Mouse (Mus musculus) lung, postnatal 36 days (tissue): ENCODE measurements around the gene Ankrd49.

ENCODE experiments used
- DNase-seq: peaks from one replicate; pipeline ENCODE4 v3.0.0; 2022; ENCODE audit warnings: mixed read lengths

Gene Ankrd49

DNA sequence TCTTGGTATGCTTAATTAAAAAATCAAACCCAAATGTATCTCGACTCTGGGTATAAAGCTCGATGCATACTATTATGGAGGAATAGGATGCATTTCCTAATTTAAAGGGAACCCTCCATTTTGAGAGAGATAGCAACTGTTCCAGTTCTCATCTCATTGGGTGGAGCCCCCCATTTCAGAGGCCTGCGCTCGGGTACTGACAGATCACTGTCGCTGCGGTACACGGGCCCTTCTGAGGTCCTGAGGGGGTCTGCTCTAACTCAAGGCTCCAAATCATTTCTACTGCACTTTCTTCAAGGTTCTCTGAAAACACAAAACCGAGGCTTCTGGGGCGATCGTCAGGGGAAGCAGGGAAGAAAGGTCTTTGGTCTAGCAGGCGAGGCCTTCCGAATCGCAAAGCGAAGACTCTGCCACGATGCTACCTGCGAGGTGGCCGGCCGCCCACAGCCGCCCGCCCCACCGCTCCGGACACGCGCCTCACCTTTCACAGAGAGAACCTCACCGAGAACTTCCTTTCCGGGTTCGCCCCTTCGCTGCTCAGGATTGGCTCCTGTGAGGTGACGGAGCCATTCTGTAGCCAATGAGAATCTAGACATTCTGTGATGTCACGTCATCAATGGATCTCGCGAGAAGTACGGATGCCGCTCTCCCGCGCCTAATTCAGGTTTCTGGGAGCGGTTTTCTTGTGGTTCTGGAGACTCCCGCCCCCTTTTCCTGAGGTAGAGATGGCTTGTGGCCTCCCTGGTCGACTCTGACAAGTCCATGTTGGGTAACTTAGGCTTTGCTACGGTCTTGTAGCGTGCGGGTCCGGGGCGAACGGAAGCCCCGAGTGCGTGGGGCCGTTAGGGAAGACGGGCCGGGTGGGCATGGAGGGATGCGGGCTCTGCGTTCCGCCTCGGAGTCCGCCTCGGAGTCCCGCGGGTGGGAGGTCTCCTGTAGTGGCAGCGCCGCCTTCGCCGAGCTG lies at the start of gene Ankrd49, which contains the start of gene Mre11a:
Gene Ankrd49, minus strand, starts transcription at position 818 of the 964 bp plus-strand sequence.
Gene Mre11a, plus strand, starts transcription at position 616 of the 964 bp plus-strand sequence.
- peak; percentile 98 for DNase-seq

DNA sequence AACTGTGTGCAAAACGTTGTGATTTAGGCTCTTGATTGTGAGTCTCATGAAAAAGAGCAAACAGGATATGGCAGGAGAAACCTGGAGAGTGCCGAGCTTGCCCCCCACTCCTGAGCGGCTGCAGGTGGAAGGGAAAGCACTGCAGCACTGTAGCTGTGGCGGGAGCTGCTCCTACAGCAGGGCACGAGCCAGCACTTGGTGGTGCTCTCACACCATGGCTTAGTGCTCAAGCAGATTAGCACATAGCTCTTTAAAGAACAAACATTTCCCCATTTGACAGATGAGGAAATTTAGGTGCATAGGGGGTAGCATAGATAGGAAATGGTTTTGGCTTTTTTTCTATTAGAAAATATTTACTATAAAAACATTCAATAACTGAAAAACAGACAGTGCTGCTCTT lies 47.4 kb upstream of the Ankrd49 start:
- no peak for DNase-seq

DNA sequence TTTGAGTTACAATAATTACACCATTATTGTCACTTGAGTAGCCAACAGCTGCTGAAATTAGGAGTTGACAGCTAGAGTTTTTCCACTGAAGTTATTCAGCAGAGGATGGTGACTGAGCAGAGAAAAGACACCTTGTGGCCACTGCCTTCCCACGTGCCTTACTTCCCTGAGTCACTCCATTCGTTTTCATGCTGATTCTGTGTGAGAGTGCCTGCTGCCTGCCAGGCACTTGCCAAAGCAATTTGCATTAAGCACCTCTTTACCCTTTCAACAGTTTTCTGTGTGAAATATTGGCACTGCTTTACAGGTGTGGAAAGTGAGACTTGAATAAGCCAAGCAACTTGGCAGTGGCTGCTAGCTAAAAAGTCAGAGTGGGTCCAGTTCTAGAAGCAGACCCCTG lies 43.2 kb upstream of the Ankrd49 start:
- DNase-seq, result peak; percentile 66

DNA sequence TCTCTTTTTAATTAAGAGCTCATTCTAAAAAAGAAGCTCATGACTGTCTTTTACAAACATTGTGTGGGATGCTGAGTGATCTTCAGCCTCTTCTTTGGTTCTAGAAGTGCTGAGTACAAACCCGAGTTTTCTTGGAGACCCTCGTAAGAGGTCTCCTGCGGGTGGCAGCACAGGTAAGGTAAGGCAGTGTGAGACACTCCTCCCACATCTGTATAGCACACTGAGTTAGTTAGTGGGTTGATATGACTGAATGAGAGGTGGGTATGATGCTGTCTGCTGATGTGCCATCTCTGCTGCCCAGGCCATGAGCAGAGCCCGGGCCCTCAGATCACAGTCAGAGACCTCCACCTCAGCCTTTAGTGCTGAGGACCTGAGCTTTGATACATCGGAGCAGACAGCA lies 40.2 kb upstream of the Ankrd49 start:
- DNase-seq, result no peak

DNA sequence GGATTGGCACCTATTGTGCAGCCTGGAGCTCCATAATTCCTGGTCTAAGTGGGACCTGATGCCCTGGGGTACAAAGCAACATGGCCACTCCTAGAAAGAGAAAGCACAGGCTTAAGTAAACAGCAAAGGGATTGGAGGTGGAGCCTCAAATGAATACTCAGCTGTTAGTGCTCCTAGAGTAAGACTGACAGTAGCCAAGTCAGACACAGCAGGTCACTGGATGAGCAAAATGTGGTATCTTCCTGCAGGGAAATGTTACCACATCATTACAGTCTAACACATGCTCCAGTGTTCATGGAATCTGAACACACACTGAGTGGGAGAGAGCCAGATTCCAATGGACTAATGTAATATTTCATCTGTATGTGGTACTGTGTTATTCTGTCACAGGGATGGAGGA lies 36.7 kb upstream of the Ankrd49 start:
- no peak for DNase-seq

DNA sequence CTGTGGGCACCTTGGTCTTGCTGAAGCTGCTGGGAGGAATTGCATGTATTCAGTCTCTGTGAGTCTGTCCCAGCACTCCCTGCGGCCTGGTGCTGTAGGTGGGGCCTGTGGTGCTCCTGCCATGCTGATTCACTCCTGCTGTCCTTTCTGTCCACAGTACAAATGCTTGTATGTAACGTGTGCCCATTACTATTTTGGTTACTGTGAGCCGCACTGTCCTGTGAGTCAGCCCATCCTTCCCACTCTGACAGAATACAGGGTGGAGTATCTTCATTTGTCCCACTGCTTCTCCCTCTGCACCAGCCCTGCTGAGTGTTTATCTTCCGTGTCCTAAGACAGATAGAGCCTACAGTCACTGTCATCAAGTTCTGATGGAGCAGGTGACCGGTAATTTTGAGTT lies 25.5 kb upstream of the Ankrd49 start:
- DNase-seq, result no peak

DNA sequence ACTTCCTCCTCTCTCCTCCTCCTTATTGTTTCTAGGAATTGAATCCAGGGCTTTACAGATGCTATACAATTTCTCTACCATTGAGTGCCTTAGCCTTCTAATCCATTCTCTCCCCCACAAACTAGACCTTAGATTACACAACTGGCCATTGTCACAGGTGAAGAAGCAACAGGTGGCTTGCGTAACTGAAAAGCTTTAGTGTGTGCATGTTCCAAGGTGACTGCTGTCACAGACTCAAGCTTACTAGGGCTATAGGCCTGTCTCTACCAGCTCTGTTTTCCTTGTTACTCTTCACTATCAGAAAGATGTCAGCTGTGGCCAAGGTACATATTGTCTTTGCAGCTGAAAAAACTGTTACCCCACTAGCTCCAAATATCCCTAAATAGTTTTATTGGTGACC lies 22.1 kb upstream of the Ankrd49 start:
- no peak for DNase-seq

DNA sequence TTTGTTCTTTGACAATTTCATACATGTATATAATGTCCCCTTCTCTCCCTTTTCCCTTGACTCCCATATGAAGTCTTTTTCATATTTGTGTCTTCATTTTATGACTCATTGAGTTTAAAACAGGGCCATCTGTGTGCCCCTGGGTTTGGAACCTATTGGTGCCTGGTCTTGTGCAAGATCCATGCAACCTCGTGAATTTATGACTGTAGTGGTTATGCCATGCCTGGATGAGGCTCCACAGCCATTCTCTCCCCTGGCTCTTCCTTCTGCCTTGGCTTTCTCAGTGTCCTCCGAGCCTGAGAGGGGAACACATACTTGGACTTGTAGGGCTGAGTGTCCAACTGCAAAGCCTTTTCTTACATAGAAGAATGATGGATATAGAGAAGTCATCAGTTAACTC lies 21.1 kb upstream of the Ankrd49 start:
- no peak for DNase-seq

DNA sequence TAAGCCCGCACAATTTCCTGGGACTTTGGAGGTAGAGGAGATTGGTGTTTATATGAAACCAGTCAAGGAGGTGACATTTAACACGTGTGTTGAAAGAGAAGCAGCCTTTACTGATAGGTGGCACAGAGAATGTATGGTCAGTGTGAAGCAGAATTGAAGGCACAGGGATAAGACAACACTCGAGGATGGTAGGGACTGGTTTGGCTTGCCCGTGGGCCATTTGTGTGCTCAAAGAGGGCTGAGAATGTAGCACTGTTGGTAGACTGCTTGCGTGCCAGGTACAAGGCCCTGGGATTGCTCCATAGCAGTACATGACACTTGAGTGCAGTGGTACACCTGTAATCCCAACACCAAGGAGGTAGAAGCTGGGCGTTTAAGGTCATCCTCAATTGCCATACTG lies 2.7 kb upstream of the Ankrd49 start:
- no peak for DNase-seq

DNA sequence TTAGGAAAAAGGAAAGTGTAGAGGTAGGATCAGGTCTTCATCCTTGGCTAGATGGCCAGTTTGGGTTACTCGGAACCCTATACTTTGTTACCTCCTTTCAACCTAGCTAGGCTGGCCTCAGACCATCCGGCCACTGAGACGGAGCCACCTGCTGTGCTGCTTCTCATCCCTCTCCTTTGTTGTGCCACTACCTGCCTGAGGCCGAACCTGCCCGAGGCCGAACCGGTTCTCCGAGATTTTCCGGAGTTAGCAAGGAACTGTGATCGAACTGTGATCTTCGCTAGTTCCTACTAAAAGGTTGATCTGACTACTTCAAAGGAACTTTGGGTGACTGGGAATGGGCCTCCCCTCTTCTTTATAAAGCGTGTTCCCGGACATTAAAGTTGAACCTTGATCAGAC lies 6.3 kb downstream of the Ankrd49 start:
- DNase-seq, result no peak

DNA sequence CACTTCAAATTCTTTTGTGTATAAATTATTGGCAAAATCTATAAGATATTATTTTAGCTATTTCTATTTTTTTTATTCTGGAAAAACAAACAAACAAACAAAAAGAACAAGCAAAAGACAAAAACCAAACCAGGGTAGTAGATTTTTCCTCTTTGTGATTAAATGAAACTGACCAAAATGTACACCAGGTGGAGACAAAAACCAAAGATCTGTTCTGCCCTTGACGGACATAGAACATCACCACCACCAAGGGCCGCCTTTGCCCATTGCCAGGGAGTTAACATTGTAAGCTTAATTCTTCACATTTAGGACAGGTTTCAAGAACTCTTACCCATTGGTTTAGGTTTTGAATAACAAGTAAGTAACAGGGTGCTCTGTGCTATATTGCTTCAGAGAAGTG lies 10.8 kb downstream of the Ankrd49 start:
- no peak for DNase-seq

DNA sequence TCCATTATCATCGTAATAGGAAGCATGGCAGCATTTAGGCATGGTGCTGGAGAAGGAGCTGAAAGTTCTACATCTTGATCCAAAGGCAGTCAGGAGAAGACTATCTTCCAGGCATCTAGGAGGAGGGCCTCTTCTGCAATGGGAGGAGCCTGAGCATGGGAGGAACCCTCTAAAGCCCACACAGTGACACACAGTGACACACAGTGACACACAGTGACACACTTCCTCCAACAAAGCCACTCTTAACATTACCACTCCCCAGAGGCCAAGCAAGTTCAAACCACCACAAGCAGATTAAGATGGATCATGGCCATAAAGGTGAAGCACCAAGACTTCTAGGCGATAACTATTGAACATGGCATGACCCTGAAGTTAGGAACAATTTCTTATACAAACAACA lies 12.6 kb downstream of the Ankrd49 start:
- no peak for DNase-seq

DNA sequence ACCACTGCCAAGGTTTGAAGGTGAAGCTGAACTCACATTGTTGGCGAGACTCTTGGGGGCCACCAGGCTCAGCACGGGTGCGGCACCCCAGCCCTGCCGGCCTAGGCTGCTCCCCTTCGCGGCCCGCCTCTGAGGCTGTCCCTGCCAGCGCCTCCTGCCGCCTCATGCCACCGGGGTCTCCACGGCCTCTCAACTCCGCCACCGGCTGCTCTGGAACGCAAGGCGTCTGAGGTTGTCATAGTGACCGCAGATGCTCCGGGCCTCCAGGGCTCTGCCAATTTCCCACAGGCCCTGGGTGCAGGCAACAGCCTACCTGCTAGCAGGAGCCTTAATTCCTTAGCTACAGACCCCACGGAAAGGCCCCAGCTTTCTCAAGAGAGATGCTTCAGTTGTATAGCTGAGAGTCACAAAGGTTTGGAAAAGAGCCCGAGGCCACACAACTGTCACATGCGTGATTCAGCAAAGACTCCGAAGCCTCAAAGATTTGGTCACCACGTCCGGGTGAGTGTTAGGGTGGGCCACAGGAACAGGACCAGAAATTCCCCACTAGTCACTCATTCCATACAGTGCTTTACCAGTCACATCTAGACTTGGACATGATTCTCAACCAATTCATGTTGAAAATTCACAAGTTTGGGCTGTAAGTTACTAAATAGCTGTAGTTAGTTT lies 13.7 kb downstream of the Ankrd49 start, which contains the start of gene 1700012B09Rik:
Gene 1700012B09Rik, minus strand, starts transcription at position 228 of the 669 bp plus-strand sequence.
- DNase-seq, result no peak

DNA sequence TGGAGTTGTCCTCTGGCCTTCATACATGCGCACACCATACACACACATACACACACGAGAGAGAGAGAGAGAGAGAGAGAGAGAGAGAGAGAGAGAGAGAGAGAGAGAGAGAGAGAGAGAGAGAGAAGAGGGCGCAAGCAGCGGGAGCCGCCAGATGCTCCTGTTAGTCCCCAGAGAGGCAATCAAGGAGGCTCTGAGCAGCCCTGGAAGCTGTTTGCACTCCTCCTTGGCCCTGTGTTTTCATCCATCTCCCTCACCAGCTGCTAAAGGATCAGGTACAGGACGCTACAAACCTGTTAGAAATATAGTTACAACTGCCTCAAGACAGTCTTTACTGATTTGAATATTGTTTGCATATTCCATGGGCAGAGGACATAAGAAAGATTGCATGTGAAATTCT lies 14.8 kb downstream of the Ankrd49 start:
- DNase-seq, result no peak

DNA sequence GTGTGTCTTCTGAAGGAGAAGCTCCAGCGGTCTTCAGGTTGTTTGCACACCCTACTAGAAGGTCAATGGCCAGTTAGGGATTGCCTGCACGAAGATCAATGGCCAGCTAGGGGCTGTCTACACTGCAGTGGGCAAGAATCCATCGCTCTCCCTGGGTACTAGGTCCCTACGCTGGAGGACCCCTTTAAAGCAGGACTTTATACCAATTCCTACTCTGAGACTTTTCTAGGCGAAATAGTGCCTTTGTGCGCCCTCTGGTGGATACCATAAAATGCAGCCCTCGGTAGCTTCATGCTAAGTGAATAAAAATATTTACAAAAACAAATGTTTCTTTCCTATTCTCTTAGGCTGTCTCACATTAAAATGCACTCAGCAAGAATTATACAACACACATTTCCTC lies 19.9 kb downstream of the Ankrd49 start:
- peak; percentile 69 for DNase-seq

DNA sequence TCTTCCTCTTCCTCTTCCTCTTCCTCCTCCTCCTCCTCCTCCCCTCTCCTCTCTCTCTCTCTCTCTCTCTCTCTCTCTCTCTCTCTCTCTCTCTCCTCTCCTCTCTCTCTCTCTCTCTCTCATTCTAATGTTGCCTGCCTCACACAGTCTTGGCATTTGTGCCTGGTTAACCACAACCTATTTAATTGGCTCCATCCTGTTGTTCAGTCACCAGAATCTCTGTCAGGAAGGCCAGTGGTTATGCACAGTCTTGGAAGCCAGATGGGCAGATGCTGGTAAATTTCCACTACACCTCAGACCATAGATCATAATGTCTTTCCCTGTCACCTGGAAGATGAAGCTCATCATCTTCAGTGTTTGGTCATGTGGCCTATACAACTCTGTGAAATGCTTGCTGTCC lies 25.4 kb downstream of the Ankrd49 start:
- no peak for DNase-seq

DNA sequence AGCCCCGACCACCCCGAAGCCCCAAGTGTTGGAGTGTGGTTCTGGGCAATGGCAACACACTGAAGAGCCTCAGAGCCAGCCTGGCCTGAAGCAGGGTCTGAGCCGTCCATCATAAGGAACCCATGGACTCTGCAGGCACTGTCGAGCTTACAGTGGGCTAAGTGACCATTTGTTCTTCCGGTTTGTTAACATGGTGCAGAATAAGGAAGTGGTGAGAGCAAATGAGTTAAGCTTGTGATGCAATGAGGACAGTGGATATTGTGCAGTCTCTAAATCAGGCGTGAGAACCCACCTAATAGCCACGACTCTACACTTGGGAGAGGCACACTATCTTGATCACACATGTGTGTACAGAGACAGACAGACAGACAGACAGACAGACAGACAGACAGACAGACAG lies 26.1 kb downstream of the Ankrd49 start:
- DNase-seq, result peak; percentile 21

DNA sequence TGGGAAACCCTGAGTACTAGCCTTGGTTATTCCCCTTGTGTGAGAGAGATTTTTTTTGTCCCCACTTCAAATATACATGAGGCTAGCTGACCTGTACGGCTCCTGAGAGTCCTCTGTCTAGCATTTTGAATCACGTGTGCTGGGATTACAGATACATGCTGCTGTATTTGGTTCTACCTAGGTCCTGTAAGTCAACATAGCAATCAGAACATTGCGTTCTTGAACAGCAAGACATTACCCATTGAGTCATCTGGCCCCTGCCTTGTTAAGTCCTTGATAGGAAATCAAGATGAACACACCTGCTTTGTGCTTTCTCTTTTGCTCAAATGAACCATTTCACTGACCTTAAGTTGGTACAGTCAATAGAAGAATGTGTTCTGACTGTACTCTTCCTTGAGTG lies 30.2 kb downstream of the Ankrd49 start:
- no peak for DNase-seq

DNA sequence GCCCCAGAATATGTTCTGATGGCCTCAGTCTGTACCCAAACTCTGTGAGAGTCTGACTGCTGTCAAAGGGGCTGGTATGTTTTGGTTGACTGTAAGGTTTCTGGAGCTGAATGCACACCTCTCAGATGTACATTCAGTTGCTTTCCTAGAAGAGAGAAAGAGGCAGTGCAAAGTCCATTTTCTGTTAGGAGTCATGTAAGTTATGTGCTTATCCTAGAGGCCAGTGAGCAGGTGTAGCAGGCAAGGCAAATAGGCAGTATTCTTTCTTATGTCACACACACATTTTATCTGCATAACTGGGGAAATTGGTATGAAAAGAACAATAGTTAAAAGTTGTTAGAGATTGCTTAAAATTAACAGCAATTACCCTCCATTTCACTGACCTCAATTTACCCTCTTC lies 30.7 kb downstream of the Ankrd49 start:
- no peak for DNase-seq

DNA sequence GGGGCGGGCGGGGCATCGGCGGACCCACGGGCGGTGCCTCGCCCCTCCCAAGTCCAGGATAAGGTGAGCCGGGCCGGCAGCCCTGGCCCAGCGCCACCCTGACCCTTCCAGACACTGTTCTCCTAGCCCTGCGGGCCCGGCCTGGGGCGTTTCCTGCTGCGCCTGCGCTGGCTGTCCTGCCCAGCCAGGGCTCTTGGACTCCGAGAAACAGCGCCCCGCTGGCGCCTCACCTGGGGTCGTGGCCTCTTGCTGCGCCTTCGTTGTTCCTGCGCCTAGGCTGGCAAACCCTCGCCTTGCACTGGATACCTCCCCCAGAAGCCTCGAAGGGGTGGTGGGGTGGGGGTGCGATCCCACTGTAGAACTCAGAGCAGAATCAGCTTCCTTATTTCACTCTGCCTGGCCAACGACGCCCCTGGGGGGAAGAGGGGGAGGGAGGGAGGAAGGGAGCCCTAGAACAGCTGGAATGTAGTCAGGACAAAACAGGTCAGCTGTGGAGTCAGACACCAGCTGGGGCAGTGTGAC lies 32.6 kb downstream of the Ankrd49 start, which contains the start of gene Fut4:
Gene Fut4, minus strand, starts transcription at position 393 of the 522 bp plus-strand sequence.
- DNase-seq, result peak; percentile 82

DNA sequence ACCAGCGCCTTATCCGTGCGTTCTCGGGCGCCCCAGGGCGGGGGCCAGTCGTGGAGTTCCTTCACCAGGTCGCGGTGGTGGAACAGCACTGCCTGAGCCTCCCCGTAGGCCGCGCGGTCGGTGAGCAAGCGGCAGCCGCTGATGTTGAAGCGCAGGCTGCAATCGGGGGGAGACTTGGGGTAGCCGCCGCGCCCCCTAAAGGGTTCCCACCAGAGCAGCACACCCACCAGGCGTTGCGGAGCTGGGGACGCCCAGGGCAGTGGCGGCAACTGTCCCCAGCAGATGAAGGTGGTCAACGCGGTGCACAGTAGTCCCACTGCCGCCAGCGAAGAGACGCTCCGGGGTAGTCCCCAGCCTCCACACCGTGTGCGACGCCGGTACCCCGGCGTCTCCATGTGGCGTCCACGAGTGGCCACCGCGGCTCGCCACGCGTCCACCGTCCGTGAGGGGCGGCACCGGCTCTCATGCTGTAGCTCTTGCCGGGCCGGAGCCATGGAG lies 33.1 kb downstream of the Ankrd49 start:
- DNase-seq, result no peak

DNA sequence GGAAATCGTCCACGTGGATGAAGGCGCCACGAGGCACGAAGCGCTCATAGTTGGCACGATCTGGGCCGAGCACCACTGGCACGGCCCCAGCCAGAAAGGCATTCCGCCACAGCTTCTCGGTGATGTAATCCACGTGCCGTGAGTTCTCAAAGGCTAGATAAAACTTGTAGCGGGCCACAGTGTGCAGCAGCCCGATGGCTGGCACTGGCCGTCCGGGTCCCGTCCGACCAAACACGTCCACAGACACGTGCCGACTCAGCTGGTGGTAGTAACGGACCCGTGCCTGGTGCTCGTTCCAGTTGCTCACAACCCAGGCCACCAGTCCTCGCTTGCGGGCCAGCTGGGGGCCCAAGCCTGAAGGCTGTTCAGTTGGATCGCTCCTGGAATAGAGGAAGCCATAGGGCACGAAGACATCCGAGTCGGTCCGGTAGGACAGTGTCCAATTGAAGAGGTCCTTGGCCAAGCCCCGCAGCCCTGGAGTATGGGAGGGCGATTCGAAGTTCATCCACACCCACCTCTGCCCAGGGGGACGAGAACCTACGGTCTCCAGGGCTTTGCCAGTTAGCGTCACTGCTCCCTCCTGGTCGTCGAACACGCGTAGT lies 33.7 kb downstream of the Ankrd49 start:
- DNase-seq, result peak; percentile 32
